Mouse (Mus musculus) liver, embryonic 11.5 days (tissue): ENCODE results near the gene Foxn3. TPM values are rescaled to one million over a fixed set of nuclear protein-coding genes. Genes with fewer than 3 reads are reported as not detected.

Experiments
- ATAC-seq: fragments of 200-750 bp; cut with Nextera tagmentation; replicated peaks from 2 replicates; pipeline ENCODE4 v1.8.0; 2017; ENCODE audit warnings: moderate number of reproducible peaks, mild to moderate bottlenecking, moderate TSS enrichment, moderate library complexity; ENCODE audit not compliant: low FRiP score
- DNase-seq: peaks from one replicate; pipeline ENCODE4 v3.0.0-alpha.2; 2017; ENCODE audit warnings: low spot score
- H3K27ac ChIP-seq: fragments of 300-500 bp; sonication (generic); 2 replicates; pipeline ENCODE4 v1.5.1; 2014; ENCODE audit warnings: mild to moderate bottlenecking, low read depth, low read length, control low read depth
- H3K27me3 ChIP-seq: fragments of 300-500 bp; sonication (generic); replicated peaks from 2 replicates; pipeline ENCODE4 v1.6.1; 2014; ENCODE audit warnings: low read length, mixed read lengths; ENCODE audit not compliant: control insufficient read depth, insufficient read depth
- H3K36me3 ChIP-seq: fragments of 300-500 bp; sonication (generic); 2 replicates; pipeline ENCODE4 v1.6.1; 2014; ENCODE audit warnings: mild to moderate bottlenecking, low read length, moderate library complexity, mixed read lengths; ENCODE audit not compliant: control insufficient read depth, insufficient read depth
- H3K4me1 ChIP-seq: fragments of 300-500 bp; sonication (generic); replicated peaks from 2 replicates; pipeline ENCODE4 v1.6.1; 2014; ENCODE audit warnings: low read length, mixed read lengths; ENCODE audit not compliant: control insufficient read depth, insufficient read depth
- H3K4me2 ChIP-seq: fragments of 300-500 bp; sonication (generic); 2 replicates; pipeline ENCODE4 v1.6.1; 2014; ENCODE audit warnings: mild to moderate bottlenecking, control low read depth, moderate library complexity
- H3K4me3 ChIP-seq: fragments of 300-500 bp; sonication (generic); 2 replicates; pipeline ENCODE4 v1.5.1; 2014; ENCODE audit warnings: low read depth, low read length, control low read depth
- H3K9ac ChIP-seq: fragments of 300-500 bp; sonication (generic); 2 replicates; pipeline ENCODE4 v1.6.1; 2014; ENCODE audit warnings: low read depth, low read length, control low read depth
- H3K9me3 ChIP-seq: fragments of 300-500 bp; sonication (generic); 2 replicates; pipeline ENCODE4 v1.6.1; 2016; ENCODE audit warnings: low read length, inconsistent platforms, mixed read lengths; ENCODE audit not compliant: control insufficient read depth
- WGBS: fragments of 180-500 bp; shearing (Covaris S2); extraction: QIAGEN DNeasy Blood & Tissue Kit; methylation state at CpG from one replicate; pipeline ENCODE4 v1.1.7; 2014; 5-methylcytosine and 5-hydroxymethylcytosine counted together
- polyA plus RNA-seq: library from polyadenylated mRNA; unstranded; fragments of >200 nt; fragmentation: Nextera tagmentation; extraction: Ambion mirVana; gene quantifications from 2 replicates; pipeline ENCODE4 v1.2.1, GENCODE M21; 2014

Foxn3 gene
- polyA plus RNA-seq, 1 experiment from 2014 or later = 52.7 TPM

GRCm38 (mm10) chr12:99406697-99407317, 156.6 kb downstream of the Foxn3 start:
- H3K9me3 ChIP-seq = no peaks in the 10 kb centered on the region
- H3K4me2 ChIP-seq = peak overlapping the region; percentile 48
- peaks cover 4% of the 10 kb centered on the region; the same call in 1 of the 2 replicates for H3K36me3 ChIP-seq
- DNase-seq (no peak), ATAC-seq (no peak)
- 53% methylated on average over 15 of the region's 15 CpGs for WGBS
- H3K4me1 ChIP-seq = no peaks in the 10 kb centered on the region; the same call in 1 of the 2 replicates
- no peak overlapping the region for H3K4me3 ChIP-seq
- 0 out of 2 replicates have a peak overlapping the region, but pooled peaks have one; percentile 8 for H3K27ac ChIP-seq
- no peak overlapping the region for H3K9ac ChIP-seq
- H3K27me3 ChIP-seq = no peaks in the 10 kb centered on the region

GRCm38 (mm10) chr12:99406254-99406653, 157.1 kb downstream of the Foxn3 start:
- no peaks in the 10 kb centered on the region for H3K27me3 ChIP-seq
- no peak for ATAC-seq
- peak overlapping the region; percentile 33; the same call in 1 of the 2 replicates for H3K4me2 ChIP-seq
- H3K9me3 ChIP-seq = no peaks in the 10 kb centered on the region
- H3K4me3 ChIP-seq = no peak overlapping the region
- 60% methylated on average over 9 of the region's 9 CpGs for WGBS
- H3K36me3 ChIP-seq = peaks cover 4% of the 10 kb centered on the region; the same call in 1 of the 2 replicates
- DNase-seq = no peak
- no peak overlapping the region for H3K27ac ChIP-seq
- no peaks in the 10 kb centered on the region; the same call in 1 of the 2 replicates for H3K4me1 ChIP-seq
- H3K9ac ChIP-seq = no peak overlapping the region

GRCm38 (mm10) chr12:99405401-99405800, 158.0 kb downstream of the Foxn3 start:
- WGBS = 75% methylated on average over 4 of the region's 4 CpGs
- ATAC-seq = no peak
- no peak for DNase-seq

GRCm38 (mm10) chr12:99403004-99403403, 160.4 kb downstream of the Foxn3 start:
- Histone ChIP-seq H3K4me1 (no peaks in the 10 kb centered on the region), H3K27me3 (no peaks in the 10 kb centered on the region), H3K36me3 (peaks cover 4% of the 10 kb centered on the region; the same call in 1 of the 2 replicates), H3K27ac (no peak overlapping the region), H3K4me3 (no peak overlapping the region), H3K9me3 (no peaks in the 10 kb centered on the region), H3K9ac (no peak overlapping the region), H3K4me2 (no peak overlapping the region)
- 87% methylated on average over 5 of the region's 5 CpGs for WGBS
- DNase-seq (no peak), ATAC-seq (no peak; the same call in 1 of the 2 replicates)

More at GRCm38 (mm10) chr12:99405401-99405800, 158.0 kb downstream of the Foxn3 start:
- no peaks in the 10 kb centered on the region for H3K9me3 ChIP-seq
- peaks cover 4% of the 10 kb centered on the region; the same call in 1 of the 2 replicates for H3K36me3 ChIP-seq
- H3K4me3 ChIP-seq = no peak overlapping the region
- no peak overlapping the region for H3K4me2 ChIP-seq
- no peaks in the 10 kb centered on the region for H3K27me3 ChIP-seq
- H3K9ac ChIP-seq = no peak overlapping the region
- no peaks in the 10 kb centered on the region for H3K4me1 ChIP-seq
- no peak overlapping the region for H3K27ac ChIP-seq

GRCm38 (mm10) chr12:99400907-99401306, 162.5 kb downstream of the Foxn3 start:
- no peak for DNase-seq
- 94% methylated on average over 8 of the region's 8 CpGs for WGBS

GRCm38 (mm10) chr12:99399575-99399974, 163.8 kb downstream of the Foxn3 start:
- Histone ChIP-seq H3K4me1 (peaks cover 5% of the 10 kb centered on the region), H3K27me3 (no peaks in the 10 kb centered on the region), H3K4me3 (no peak overlapping the region), H3K27ac (no peak overlapping the region), H3K36me3 (peaks cover 4% of the 10 kb centered on the region; the same call in 1 of the 2 replicates), H3K9ac (no peak overlapping the region), H3K9me3 (no peaks in the 10 kb centered on the region), H3K4me2 (no peak overlapping the region)
- DNase-seq (no peak), ATAC-seq (no peak)
- 79% methylated on average over 4 of the region's 4 CpGs for WGBS

More at GRCm38 (mm10) chr12:99400907-99401306, 162.5 kb downstream of the Foxn3 start:
- Histone ChIP-seq H3K9ac (no peak overlapping the region), H3K27ac (no peak overlapping the region), H3K9me3 (no peaks in the 10 kb centered on the region), H3K36me3 (peaks cover 4% of the 10 kb centered on the region; the same call in 1 of the 2 replicates), H3K4me2 (no peak overlapping the region), H3K27me3 (no peaks in the 10 kb centered on the region), H3K4me1 (no peaks in the 10 kb centered on the region), H3K4me3 (no peak overlapping the region)
- ATAC-seq = no peak

- H3K4me3 ChIP-seq = no peak overlapping the region
- H3K9ac ChIP-seq = no peak overlapping the region
- 81% methylated on average over 1 of the region's 1 CpGs for WGBS
- H3K27ac ChIP-seq = no peak overlapping the region
- ATAC-seq (no peak), DNase-seq (no peak)
- H3K36me3 ChIP-seq = no peaks in the 10 kb centered on the region
- H3K4me2 ChIP-seq = no peak overlapping the region
- no peaks in the 10 kb centered on the region for H3K27me3 ChIP-seq
- H3K4me1 ChIP-seq = peaks cover 15% of the 10 kb centered on the region
- no peaks in the 10 kb centered on the region for H3K9me3 ChIP-seq
Observed at GRCm38 (mm10) chr12:99396461-99396860, 166.9 kb downstream of the Foxn3 start.

GRCm38 (mm10) chr12:99395082-99395481, 168.3 kb downstream of the Foxn3 start:
- no peaks in the 10 kb centered on the region for H3K27me3 ChIP-seq
- no peaks in the 10 kb centered on the region for H3K9me3 ChIP-seq
- no peak for DNase-seq
- H3K4me2 ChIP-seq = no peak overlapping the region
- H3K4me3 ChIP-seq = no peak overlapping the region
- peaks cover 22% of the 10 kb centered on the region for H3K4me1 ChIP-seq
- no peaks in the 10 kb centered on the region for H3K36me3 ChIP-seq
- 75% methylated on average over 3 of the region's 3 CpGs for WGBS
- no peak overlapping the region for H3K9ac ChIP-seq
- H3K27ac ChIP-seq = no peak overlapping the region
- ATAC-seq = no peak

- WGBS = 45% methylated on average over 5 of the region's 5 CpGs
- H3K27ac ChIP-seq = no peak overlapping the region
- no peaks in the 10 kb centered on the region for H3K27me3 ChIP-seq
- ATAC-seq (no peak), DNase-seq (no peak)
- H3K9ac ChIP-seq = no peak overlapping the region
- no peak overlapping the region for H3K4me3 ChIP-seq
- H3K4me1 ChIP-seq = peaks cover 22% of the 10 kb centered on the region
- H3K9me3 ChIP-seq = no peaks in the 10 kb centered on the region
- H3K4me2 ChIP-seq = no peak overlapping the region
- H3K36me3 ChIP-seq = no peaks in the 10 kb centered on the region
Observed at GRCm38 (mm10) chr12:99394676-99395075, 168.7 kb downstream of the Foxn3 start.
